Mouse (Mus musculus) C2C12 (cell line): ENCODE measurements at regions not wholly inside any gene's neighbourhood (a gene's known extent, or its start where the extent isn't known, plus 50 kb on each side); places are given as distances from the start of the nearest gene placed in this dataset.

ENCODE experiments used
- H3K27me3 ChIP-seq: one replicate; pipeline ENCODE4 v1.6.1; 2011; ENCODE audit not compliant: control insufficient read depth, insufficient read depth, insufficient read length
- H3K36me3 ChIP-seq: one replicate; pipeline ENCODE4 v1.6.1; 2011; ENCODE audit not compliant: control insufficient read depth, insufficient read depth
- H3K4me3 ChIP-seq: one replicate; pipeline ENCODE4 v1.5.1; 2011; ENCODE audit warnings: mild to moderate bottlenecking, control low read depth; ENCODE audit not compliant: poor library complexity, insufficient read depth, severe bottlenecking
- H3K79me2 ChIP-seq: one replicate; pipeline ENCODE4 v1.6.1; 2011; ENCODE audit not compliant: control insufficient read depth, insufficient read depth
- H3K79me3 ChIP-seq: one replicate; pipeline ENCODE4 v1.6.1; 2011; ENCODE audit warnings: low read depth, control low read depth
- H3ac ChIP-seq: one replicate; pipeline ENCODE3; 2011; ENCODE audit warnings: low read depth; ENCODE audit not compliant: control insufficient read depth, insufficient read length
- CEBPB ChIP-seq: IDR thresholded peaks from one replicate; pipeline ENCODE4 v1.6.1; 2011; ENCODE audit warnings: low read depth, mild to moderate bottlenecking, control low read depth, moderate library complexity
- CTCF ChIP-seq: IDR thresholded peaks from one replicate; pipeline ENCODE4 v1.5.1; 2011; ENCODE audit not compliant: control insufficient read depth, insufficient read depth, insufficient read length
- FOSL1 ChIP-seq: IDR thresholded peaks from one replicate; pipeline ENCODE4 v1.8.0; 2011; ENCODE audit warnings: mild to moderate bottlenecking, low read length; ENCODE audit not compliant: poor library complexity, insufficient read depth, severe bottlenecking
- MAX ChIP-seq: IDR thresholded peaks from one replicate; pipeline ENCODE4 v1.6.1; 2011; ENCODE audit warnings: mild to moderate bottlenecking, control low read depth
- MYOD1 ChIP-seq: IDR thresholded peaks from one replicate; pipeline ENCODE4 v1.6.1; 2011; ENCODE audit warnings: low read depth; ENCODE audit not compliant: control insufficient read depth, insufficient read length
- MYOG ChIP-seq: IDR thresholded peaks from one replicate; pipeline ENCODE4 v1.6.1; 2011; ENCODE audit not compliant: control insufficient read depth, insufficient read length; ENCODE audit errors: extremely low read depth
- USF1 ChIP-seq: IDR thresholded peaks from one replicate; pipeline ENCODE4 v1.6.1; 2011; ENCODE audit warnings: low read depth, mild to moderate bottlenecking, control low read depth, moderate library complexity

DNA sequence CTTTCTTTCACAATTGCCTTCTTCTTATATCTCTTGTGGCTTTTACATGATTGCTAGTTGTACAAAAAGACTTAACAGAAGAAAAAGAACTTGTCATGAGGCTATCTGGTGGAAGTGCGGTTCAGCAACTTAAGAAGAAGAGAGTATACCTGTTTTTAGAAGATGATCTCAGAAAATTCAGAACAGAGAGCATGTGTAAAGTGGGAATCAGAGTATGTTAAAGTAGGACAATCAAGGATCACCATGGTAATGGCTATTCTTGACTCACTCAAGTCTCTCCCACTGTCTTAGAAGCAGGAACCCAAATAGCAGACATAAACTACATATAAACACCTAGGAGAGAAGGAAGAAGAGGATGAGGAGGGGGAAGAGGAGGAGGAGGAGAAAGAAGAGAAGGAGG lies 857.9 kb upstream of the Nr2f1 start:
- H3K36me3 ChIP-seq: no peaks in the 10 kb centered on the region
- no peaks in the 10 kb centered on the region for H3K79me3 ChIP-seq
- no peak overlapping the region for H3ac ChIP-seq
- H3K4me3 ChIP-seq: no peak overlapping the region
- TF ChIP-seq CEBPB: no peak
- no peak for TF ChIP-seq FOSL1
- no peak for TF ChIP-seq MYOG
- TF ChIP-seq CTCF: no peak
- no peaks in the 10 kb centered on the region for H3K27me3 ChIP-seq
- H3K79me2 ChIP-seq: no peaks in the 10 kb centered on the region

DNA sequence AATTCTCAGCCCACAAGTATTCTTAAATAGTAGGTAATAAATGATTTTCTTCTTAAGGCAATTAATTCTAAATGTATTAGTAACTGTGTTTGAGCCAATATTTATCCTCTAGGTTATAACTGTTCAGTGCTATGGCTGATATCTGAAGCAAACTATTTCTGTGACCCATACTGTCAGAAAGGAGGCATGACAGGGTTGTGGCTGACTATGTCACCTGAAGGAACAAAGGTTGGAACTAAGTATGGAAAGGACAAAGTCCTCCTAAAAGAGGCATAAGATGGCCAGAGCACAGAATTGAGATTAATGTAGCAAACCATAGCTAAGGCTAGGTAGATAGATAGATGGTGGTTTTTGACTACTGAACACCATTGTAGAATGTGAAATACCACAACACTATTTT lies 854.9 kb upstream of the Nr2f1 start:
- TF ChIP-seq FOSL1 (no peak), USF1 (no peak), MYOD1 (no peak), CTCF (no peak), CEBPB (no peak), MYOG (no peak), MAX (no peak)
- Histone ChIP-seq H3K79me3 (no peaks in the 10 kb centered on the region), H3K27me3 (no peaks in the 10 kb centered on the region), H3K36me3 (no peaks in the 10 kb centered on the region), H3K79me2 (no peaks in the 10 kb centered on the region), H3K4me3 (no peak overlapping the region), H3ac (no peak overlapping the region)

DNA sequence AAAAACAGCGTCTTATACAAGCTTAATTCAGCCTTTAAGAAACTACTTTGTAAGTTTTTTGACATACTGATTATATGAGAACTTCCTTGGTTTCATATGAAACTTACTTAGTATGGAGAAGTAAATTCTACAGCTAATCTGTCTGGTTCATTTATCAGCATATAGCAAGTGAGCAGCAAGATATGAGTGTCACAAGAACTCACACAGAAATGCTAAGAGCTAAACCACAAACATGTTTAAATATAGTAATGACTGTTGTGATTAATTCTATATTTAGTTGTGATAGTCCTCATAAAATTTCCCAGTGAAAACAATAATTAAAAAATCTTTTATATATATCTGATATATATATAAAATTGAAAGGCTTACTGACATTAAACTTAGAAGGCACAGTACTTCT lies 853.9 kb upstream of the Nr2f1 start:
- no peaks in the 10 kb centered on the region for H3K79me3 ChIP-seq
- no peaks in the 10 kb centered on the region for H3K79me2 ChIP-seq
- H3K36me3 ChIP-seq: no peaks in the 10 kb centered on the region
- no peak overlapping the region for H3ac ChIP-seq
- TF ChIP-seq CEBPB (no peak), FOSL1 (no peak), USF1 (no peak), MYOG (no peak), MYOD1 (no peak)
- no peaks in the 10 kb centered on the region for H3K27me3 ChIP-seq
- H3K4me3 ChIP-seq: no peak overlapping the region

- no peaks in the 10 kb centered on the region for H3K79me3 ChIP-seq
- no peaks in the 10 kb centered on the region for H3K79me2 ChIP-seq
- H3K4me3 ChIP-seq: no peak overlapping the region
- H3K36me3 ChIP-seq: no peaks in the 10 kb centered on the region
- no peaks in the 10 kb centered on the region for H3K27me3 ChIP-seq
- H3ac ChIP-seq: no peak overlapping the region
- TF ChIP-seq USF1 (no peak), CEBPB (no peak)
Observed at GRCm38 (mm10) chr13:79047240-79047639, 847.7 kb upstream of the Nr2f1 start.

DNA sequence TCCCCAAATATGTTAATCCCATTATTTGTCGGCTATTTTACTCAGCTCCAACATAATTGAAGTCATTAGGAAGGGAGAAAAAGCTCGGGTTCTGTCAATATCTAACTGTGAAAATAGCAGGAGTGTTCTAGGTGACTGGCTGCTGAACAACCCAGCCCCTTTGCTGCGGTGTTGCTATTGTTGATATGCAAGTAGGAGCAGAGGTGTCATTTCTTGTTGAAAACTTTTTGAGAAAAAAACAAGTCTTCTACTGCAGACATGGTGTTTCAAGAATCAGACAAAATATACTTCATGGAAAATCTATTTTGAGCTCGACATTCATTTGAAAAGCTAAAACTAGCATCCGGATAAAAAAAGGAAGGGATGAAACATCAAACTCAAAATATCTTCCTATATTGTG lies 845.1 kb upstream of the Nr2f1 start:
- Histone ChIP-seq H3K36me3 (no peaks in the 10 kb centered on the region), H3ac (no peak overlapping the region), H3K79me3 (no peaks in the 10 kb centered on the region), H3K79me2 (no peaks in the 10 kb centered on the region), H3K27me3 (no peaks in the 10 kb centered on the region), H3K4me3 (no peak overlapping the region)
- no peak for TF ChIP-seq FOSL1
- TF ChIP-seq MYOG: no peak
- TF ChIP-seq CTCF: no peak
- no peak for TF ChIP-seq MYOD1
- TF ChIP-seq CEBPB: no peak
- no peak for TF ChIP-seq USF1

- no peak overlapping the region for H3ac ChIP-seq
- H3K79me3 ChIP-seq: no peaks in the 10 kb centered on the region
- TF ChIP-seq MYOG (no peak), FOSL1 (no peak), MYOD1 (no peak), CTCF (no peak), USF1 (no peak), MAX (no peak), CEBPB (no peak)
- no peaks in the 10 kb centered on the region for H3K27me3 ChIP-seq
- no peak overlapping the region for H3K4me3 ChIP-seq
- H3K79me2 ChIP-seq: no peaks in the 10 kb centered on the region
- H3K36me3 ChIP-seq: no peaks in the 10 kb centered on the region
Observed at GRCm38 (mm10) chr13:79037883-79038282, 838.3 kb upstream of the Nr2f1 start.
